9 mouse cellular contexts compared by ENCODE assay signal in genomic region chr9:119352060-119352459, GRCm38 (mm10). TPM values are rescaled to one million over a fixed set of nuclear protein-coding genes. Genes with fewer than 3 reads are reported as not detected.
DNase-seq lines count a peak whose midpoint lies in the region; ATAC-seq and TF ChIP-seq lines count a peak whose summit lies in the region.
"Had no signal": no experiment of that assay in that cellular context is flagged by ENCODE, and none has a peak within 500 bp of the region (broad histone marks: within the 10 kb centered on the region; RNA-seq: fewer than 3 reads in every experiment).

No protein-coding gene starts in this region.

- TF ChIP-seq CTCF in kidney, postnatal 0 days (IDR thresholded peaks at IDR 0.05; ENCODE audit: low read depth) = peak; percentile 86
- TF ChIP-seq CTCF in liver, embryonic 14.5 days (IDR thresholded peaks at IDR 0.05; ENCODE audit: low read depth) = peak; percentile 96
- peak; percentile 92 for TF ChIP-seq CTCF in stomach, postnatal 0 days (IDR thresholded peaks at IDR 0.05; ENCODE audit: low read depth)

- H3K27ac ChIP-seq in heart, embryonic 15.5 days = no peak overlapping the region
- H3K27ac ChIP-seq in kidney, postnatal 0 days = no peak overlapping the region
- H3K27ac ChIP-seq in liver, embryonic 14.5 days = no peak overlapping the region
- H3K27ac ChIP-seq in neural tube, embryonic 11.5 days (ENCODE audit: low read depth, low read length) = no peak overlapping the region
- no peak overlapping the region for H3K27ac ChIP-seq in stomach, postnatal 0 days (replicated peaks)
- H3K27ac ChIP-seq: embryonic facial prominence, embryonic 15.5 days had no signal

- H3K4me1 ChIP-seq in heart, embryonic 15.5 days (replicated peaks) = no peaks in the 10 kb centered on the region
- no peaks in the 10 kb centered on the region for H3K4me1 ChIP-seq in kidney, postnatal 0 days (replicated peaks; ENCODE audit: insufficient read depth, low read length)
- H3K4me1 ChIP-seq in liver, embryonic 14.5 days (replicated peaks; ENCODE audit: control insufficient read depth in 2 of 2, insufficient read depth in 2 of 2, low read length in 1 of 2) = no peaks in the 10 kb centered on the region
- H3K4me1 ChIP-seq in neural tube, embryonic 11.5 days (ENCODE audit: control insufficient read depth, insufficient read depth, low read length) = no peaks in the 10 kb centered on the region
- H3K4me1 ChIP-seq in stomach, postnatal 0 days (replicated peaks; ENCODE audit: control insufficient read depth, insufficient read depth) = no peaks in the 10 kb centered on the region
- H3K4me1 ChIP-seq: embryonic facial prominence, embryonic 15.5 days had no signal

- peak; percentile 79 for ATAC-seq in heart, embryonic 15.5 days (replicated peaks; ENCODE audit: insufficient number of reproducible peaks, insufficient read depth, low FRiP score, low read depth)
- peak; percentile 91 for ATAC-seq in kidney, postnatal 0 days (replicated peaks; ENCODE audit: low FRiP score, low read depth)
- ATAC-seq in liver, embryonic 14.5 days (ENCODE audit: insufficient read depth) = peak; percentile 75
- ATAC-seq in neural tube, embryonic 11.5 days (ENCODE audit: insufficient read depth, low FRiP score, low TSS enrichment) = peak; percentile 87
- peak; percentile 85 for ATAC-seq in stomach, postnatal 0 days (ENCODE audit: low FRiP score, low TSS enrichment)

- peak; percentile 72 to 78 for DNase-seq in CD8-positive naive resting alpha-beta T cell, adult 2 months (ENCODE audit: low read depth in 2 of 2, low spot score in 2 of 2)
- peak; percentile 84 for DNase-seq in brain, adult 2 months (ENCODE audit: low read depth, low spot score)
- DNase-seq in fibroblast of lung, adult 2 months (ENCODE audit: low read depth) = peak; percentile 38
- peak; percentile 83 for DNase-seq in kidney, postnatal 0 days (ENCODE audit: low spot score)
- peak; percentile 40 to 50 (median 45) for DNase-seq in liver, embryonic 14.5 days (ENCODE audit: low read depth in 3 of 3, low spot score in 3 of 3)
- peak; percentile 81 for DNase-seq in neural tube, embryonic 11.5 days (ENCODE audit: low spot score)
- peak; percentile 90 for DNase-seq in stomach, postnatal 0 days (ENCODE audit: low spot score)

- H3K9me3 ChIP-seq in heart, embryonic 15.5 days (replicated peaks) = no peaks in the 10 kb centered on the region
- H3K9me3 ChIP-seq in kidney, postnatal 0 days (replicated peaks; ENCODE audit: low read length) = no peaks in the 10 kb centered on the region
- H3K9me3 ChIP-seq in liver, embryonic 14.5 days (ENCODE audit: control insufficient read depth, low read length) = no peaks in the 10 kb centered on the region
- H3K9me3 ChIP-seq in neural tube, embryonic 11.5 days (ENCODE audit: control insufficient read depth, low read length) = no peaks in the 10 kb centered on the region
- no peaks in the 10 kb centered on the region for H3K9me3 ChIP-seq in stomach, postnatal 0 days (ENCODE audit: control insufficient read depth, low read length)
- H3K9me3 ChIP-seq: embryonic facial prominence, embryonic 15.5 days had no signal

- H3K4me2 ChIP-seq in heart, embryonic 15.5 days = no peak overlapping the region
- H3K4me2 ChIP-seq in kidney, postnatal 0 days (ENCODE audit: low read length) = no peak overlapping the region
- H3K4me2 ChIP-seq in liver, embryonic 14.5 days (ENCODE audit: low read depth) = no peak overlapping the region
- H3K4me2 ChIP-seq in neural tube, embryonic 11.5 days (ENCODE audit: low read depth) = no peak overlapping the region
- no peak overlapping the region for H3K4me2 ChIP-seq in stomach, postnatal 0 days (replicated peaks; ENCODE audit: low read depth)
- H3K4me2 ChIP-seq: embryonic facial prominence, embryonic 15.5 days had no signal

- no peak overlapping the region for H3K9ac ChIP-seq in heart, embryonic 15.5 days
- no peak overlapping the region for H3K9ac ChIP-seq in kidney, postnatal 0 days (ENCODE audit: low read depth, low read length)
- no peak overlapping the region for H3K9ac ChIP-seq in liver, embryonic 14.5 days (replicated peaks)
- no peak overlapping the region for H3K9ac ChIP-seq in neural tube, embryonic 11.5 days (ENCODE audit: low read length)
- no peak overlapping the region for H3K9ac ChIP-seq in stomach, postnatal 0 days (ENCODE audit: low read length)
- H3K9ac ChIP-seq: embryonic facial prominence, embryonic 15.5 days had no signal

- peaks cover 27% of the 10 kb centered on the region for H3K36me3 ChIP-seq in heart, embryonic 15.5 days
- H3K36me3 ChIP-seq in kidney, postnatal 0 days (ENCODE audit: insufficient read depth, low read length) = 0 out of 2 replicates have a peak, but pooled peaks cover 7% of the 10 kb centered on the region
- no peaks in the 10 kb centered on the region for H3K36me3 ChIP-seq in liver, embryonic 14.5 days (replicated peaks; ENCODE audit: control insufficient read depth, insufficient read depth, low read depth)
- H3K36me3 ChIP-seq in neural tube, embryonic 11.5 days (ENCODE audit: control insufficient read depth, insufficient read depth, low read length) = peaks cover 2% of the 10 kb centered on the region
- H3K36me3 ChIP-seq in stomach, postnatal 0 days (ENCODE audit: control insufficient read depth, insufficient read depth, low read length) = peaks cover 18% of the 10 kb centered on the region

- H3K4me3 ChIP-seq in heart, embryonic 15.5 days = no peak overlapping the region
- no peak overlapping the region for H3K4me3 ChIP-seq in kidney, postnatal 0 days (replicated peaks; ENCODE audit: low read depth, low read length)
- H3K4me3 ChIP-seq in liver, embryonic 14.5 days (ENCODE audit: insufficient read depth in 1 of 2, low read depth in 2 of 2, low read length in 2 of 2) = no peak overlapping the region
- no peak overlapping the region for H3K4me3 ChIP-seq in neural tube, embryonic 11.5 days (ENCODE audit: low read depth, low read length)
- no peak overlapping the region for H3K4me3 ChIP-seq in stomach, postnatal 0 days (ENCODE audit: low read depth, low read length)
- H3K4me3 ChIP-seq: embryonic facial prominence, embryonic 15.5 days had no signal

- 34% methylated on average over 4 of the region's 4 CpGs for WGBS in heart, embryonic 15.5 days
- WGBS in kidney, postnatal 0 days = 30% methylated on average over 4 of the region's 4 CpGs
- WGBS in liver, embryonic 14.5 days (ENCODE audit: insufficient replicate concordance) = 13% methylated on average over 4 of the region's 4 CpGs
- whole genome bisulfite sequencing in neural tube, embryonic 11.5 days = 23% methylated on average over 4 of the region's 4 CpGs
- WGBS in stomach, postnatal 0 days = 31% methylated on average over 4 of the region's 4 CpGs

- H3K27me3 ChIP-seq in heart, embryonic 15.5 days = no peaks in the 10 kb centered on the region
- no peaks in the 10 kb centered on the region for H3K27me3 ChIP-seq in kidney, postnatal 0 days (ENCODE audit: insufficient read depth, low read length)
- H3K27me3 ChIP-seq in liver, embryonic 14.5 days (ENCODE audit: control insufficient read depth, insufficient read depth, low read length) = no peaks in the 10 kb centered on the region
- no peaks in the 10 kb centered on the region for H3K27me3 ChIP-seq in neural tube, embryonic 11.5 days (ENCODE audit: control insufficient read depth, insufficient read depth, low read length)
- no peaks in the 10 kb centered on the region for H3K27me3 ChIP-seq in stomach, postnatal 0 days (ENCODE audit: control insufficient read depth, insufficient read depth, low read length)
- H3K27me3 ChIP-seq: embryonic facial prominence, embryonic 15.5 days had no signal

- no peak for TF ChIP-seq EP300 in liver, embryonic 14.5 days (IDR thresholded peaks at IDR 0.05; ENCODE audit: low read depth)
- no peak for TF ChIP-seq EP300 in stomach, postnatal 0 days (optimal IDR thresholded peaks at IDR 0.05)

RNA-seq across cellular contexts. Expression of gene Xylb, which starts 5.1 kb away (rescaled TPM):
- polyA plus RNA-seq in heart, embryonic 15.5 days (2015; fragmentation: Nextera tagmentation; extraction: Ambion mirVana) = 1.1 and 2.6 TPM in 2 replicates
- 43.8 and 47.8 TPM in 2 replicates for polyA plus RNA-seq in kidney, postnatal 0 days (2015; fragmentation: Nextera tagmentation; extraction: Ambion mirVana)
- polyA plus RNA-seq in liver, embryonic 14.5 days (2012; rRNA removed) = 3.3 and 4.8 TPM in 2 replicates
- polyA plus RNA-seq in liver, embryonic 14.5 days (2014; fragmentation: Nextera tagmentation; extraction: Ambion mirVana) = 2.4 and 4.2 TPM in 2 replicates
- 5.6 and 6.7 TPM in 2 replicates for polyA plus RNA-seq in neural tube, embryonic 11.5 days (2014; fragmentation: Nextera tagmentation; extraction: Ambion mirVana)
- polyA plus RNA-seq in stomach, postnatal 0 days (2015; fragmentation: Nextera tagmentation; extraction: Ambion mirVana) = 3.2 and 5.7 TPM in 2 replicates

RNA-seq across cellular contexts. Expression of gene Myd88, which starts 10.8 kb away (rescaled TPM):
- 14.9 and 20.0 TPM in 2 replicates for polyA plus RNA-seq in heart, embryonic 15.5 days (2015; fragmentation: Nextera tagmentation; extraction: Ambion mirVana)
- 26.5 and 29.3 TPM in 2 replicates for polyA plus RNA-seq in kidney, postnatal 0 days (2015; fragmentation: Nextera tagmentation; extraction: Ambion mirVana)
- 5.8 and 6.4 TPM in 2 replicates for polyA plus RNA-seq in liver, embryonic 14.5 days (2012; rRNA removed)
- 15.0 and 15.8 TPM in 2 replicates for polyA plus RNA-seq in liver, embryonic 14.5 days (2014; fragmentation: Nextera tagmentation; extraction: Ambion mirVana)
- 7.2 and 7.9 TPM in 2 replicates for polyA plus RNA-seq in neural tube, embryonic 11.5 days (2014; fragmentation: Nextera tagmentation; extraction: Ambion mirVana)
- polyA plus RNA-seq in stomach, postnatal 0 days (2015; fragmentation: Nextera tagmentation; extraction: Ambion mirVana) = 40.8 and 41.5 TPM in 2 replicates

RNA-seq across cellular contexts. Expression of gene Acaa1a, which starts 12.6 kb away (rescaled TPM):
- polyA plus RNA-seq in heart, embryonic 15.5 days (2015; fragmentation: Nextera tagmentation; extraction: Ambion mirVana) = 81.5 and 100 TPM in 2 replicates
- 122 and 128 TPM in 2 replicates for polyA plus RNA-seq in kidney, postnatal 0 days (2015; fragmentation: Nextera tagmentation; extraction: Ambion mirVana)
- polyA plus RNA-seq in liver, embryonic 14.5 days (2012; rRNA removed) = 26.6 and 27.3 TPM in 2 replicates
- polyA plus RNA-seq in liver, embryonic 14.5 days (2014; fragmentation: Nextera tagmentation; extraction: Ambion mirVana) = 28.4 and 30.6 TPM in 2 replicates
- polyA plus RNA-seq in neural tube, embryonic 11.5 days (2014; fragmentation: Nextera tagmentation; extraction: Ambion mirVana) = 69.4 and 75.1 TPM in 2 replicates
- polyA plus RNA-seq in stomach, postnatal 0 days (2015; fragmentation: Nextera tagmentation; extraction: Ambion mirVana) = 181 and 193 TPM in 2 replicates

RNA-seq across cellular contexts. Expression of gene Slc22a14, which starts 13.3 kb away (rescaled TPM):
- polyA plus RNA-seq in heart, embryonic 15.5 days (2015; fragmentation: Nextera tagmentation; extraction: Ambion mirVana) = 0.11 and 0.25 TPM in 2 replicates
- polyA plus RNA-seq in kidney, postnatal 0 days (2015; fragmentation: Nextera tagmentation; extraction: Ambion mirVana) = 0.34 and 0.38 TPM in 2 replicates
- polyA plus RNA-seq in liver, embryonic 14.5 days (2012; rRNA removed) = not detected in 2 replicates
- polyA plus RNA-seq in liver, embryonic 14.5 days (2014; fragmentation: Nextera tagmentation; extraction: Ambion mirVana) = not detected in 2 replicates
- polyA plus RNA-seq in neural tube, embryonic 11.5 days (2014; fragmentation: Nextera tagmentation; extraction: Ambion mirVana) = not detected in 2 replicates
- not detected in 2 replicates for polyA plus RNA-seq in stomach, postnatal 0 days (2015; fragmentation: Nextera tagmentation; extraction: Ambion mirVana)

RNA-seq across cellular contexts. Expression of gene Oxsr1, which starts 29.8 kb away (rescaled TPM):
- 6.7 and 8.6 TPM in 2 replicates for polyA plus RNA-seq in heart, embryonic 15.5 days (2015; fragmentation: Nextera tagmentation; extraction: Ambion mirVana)
- 10.8 and 11.0 TPM in 2 replicates for polyA plus RNA-seq in kidney, postnatal 0 days (2015; fragmentation: Nextera tagmentation; extraction: Ambion mirVana)
- polyA plus RNA-seq in liver, embryonic 14.5 days (2012; rRNA removed) = 8.3 and 11.8 TPM in 2 replicates
- 4.9 and 6.3 TPM in 2 replicates for polyA plus RNA-seq in liver, embryonic 14.5 days (2014; fragmentation: Nextera tagmentation; extraction: Ambion mirVana)
- polyA plus RNA-seq in neural tube, embryonic 11.5 days (2014; fragmentation: Nextera tagmentation; extraction: Ambion mirVana) = 15.8 and 17.1 TPM in 2 replicates
- polyA plus RNA-seq in stomach, postnatal 0 days (2015; fragmentation: Nextera tagmentation; extraction: Ambion mirVana) = 8.7 and 9.7 TPM in 2 replicates

Comparison
In these comparisons a context has a peak if more than half of its experiments do, and no peak if none do; other contexts are left out.
1. DNase-seq: peak in every context shown above with its lines; median percentile 90 in stomach, postnatal 0 days; 84 in brain, adult 2 months; 83 in kidney, postnatal 0 days; 81 in neural tube, embryonic 11.5 days; 75 in CD8-positive naive resting alpha-beta T cell, adult 2 months; 45 in liver, embryonic 14.5 days; 38 in fibroblast of lung, adult 2 months.